Mouse (Mus musculus) midbrain, embryonic 16.5 days (tissue): ENCODE data around the gene Caprin2. TPM values are rescaled to one million over a fixed set of nuclear protein-coding genes. Genes with fewer than 3 reads are reported as not detected.

Experiments used
- ATAC-seq: fragments of 200-750 bp; cut with Nextera tagmentation; 2 replicates; pipeline ENCODE4 v1.8.0; 2017; ENCODE audit warnings: moderate TSS enrichment
- H3K27ac ChIP-seq: fragments of 300-500 bp; sonication (generic); 2 replicates; pipeline ENCODE4 v1.5.1; 2014; ENCODE audit warnings: mild to moderate bottlenecking, low read length, mixed read lengths
- H3K27me3 ChIP-seq: fragments of 300-500 bp; sonication (generic); 2 replicates; pipeline ENCODE4 v1.6.1; 2014; ENCODE audit warnings: low read depth, low read length, mixed read lengths; ENCODE audit not compliant: control insufficient read depth, insufficient read depth
- H3K36me3 ChIP-seq: fragments of 300-500 bp; sonication (generic); 2 replicates; pipeline ENCODE4 v1.6.1; 2014; ENCODE audit warnings: mild to moderate bottlenecking, low read length, moderate library complexity, mixed read lengths; ENCODE audit not compliant: control insufficient read depth, insufficient read depth
- H3K4me1 ChIP-seq: fragments of 300-500 bp; sonication (generic); 2 replicates; pipeline ENCODE4 v1.6.1; 2014; ENCODE audit warnings: mild to moderate bottlenecking, low read length, mixed read lengths; ENCODE audit not compliant: control insufficient read depth, insufficient read depth
- H3K4me2 ChIP-seq: fragments of 300-500 bp; sonication (generic); 2 replicates; pipeline ENCODE4 v1.6.1; 2014; ENCODE audit warnings: mild to moderate bottlenecking, low read length, mixed read lengths
- H3K4me3 ChIP-seq: fragments of 300-500 bp; sonication (generic); 2 replicates; pipeline ENCODE4 v1.5.1; 2014; ENCODE audit warnings: low read depth, mild to moderate bottlenecking, low read length, moderate library complexity, mixed read lengths
- H3K9ac ChIP-seq: fragments of 300-500 bp; sonication (generic); 2 replicates; pipeline ENCODE4 v1.6.1; 2014; ENCODE audit warnings: low read depth, low read length, mixed read lengths
- H3K9me3 ChIP-seq: fragments of 300-500 bp; sonication (generic); replicated peaks from 2 replicates; pipeline ENCODE4 v1.6.1; 2014; ENCODE audit warnings: mild to moderate bottlenecking, low read length, mixed read lengths; ENCODE audit not compliant: control insufficient read depth, poor library complexity, severe bottlenecking
- WGBS: fragments of 180-500 bp; shearing (Covaris S2); extraction: QIAGEN DNeasy Blood & Tissue Kit; methylation state at CpG from one replicate; pipeline ENCODE4 v1.1.7; 2014; 5-methylcytosine and 5-hydroxymethylcytosine counted together
- polyA plus RNA-seq: library from polyadenylated mRNA; unstranded; fragments of >200 nt; fragmentation: Nextera tagmentation; extraction: Ambion mirVana; gene quantifications from 2 replicates; pipeline ENCODE4 v1.2.1, GENCODE M21; 2015

The Caprin2 gene
- polyA plus RNA-seq, 1 experiment from 2014 or later: 9.3 TPM

DNA sequence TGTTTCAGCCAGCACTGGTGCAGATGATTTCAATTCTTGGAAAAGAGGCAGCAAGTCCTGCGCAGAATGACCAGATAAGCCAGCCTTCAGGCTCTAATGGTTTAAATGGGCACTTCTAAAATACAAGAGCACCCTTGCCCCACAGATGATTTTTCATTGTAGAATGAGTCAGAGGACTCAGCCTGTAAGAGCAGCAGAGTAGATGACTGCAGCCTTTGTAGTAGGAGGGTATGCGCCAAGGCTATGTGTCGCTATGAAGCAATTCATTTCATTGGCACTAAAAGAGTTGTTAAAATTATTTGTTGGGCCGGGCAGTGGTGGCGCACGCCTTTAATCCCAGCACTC is 442 bp upstream of the Caprin2 start:
- peak overlapping the region; percentile 83 for H3K4me3 ChIP-seq
- H3K27me3 ChIP-seq: no peaks in the 10 kb centered on the region
- H3K9me3 ChIP-seq: no peaks in the 10 kb centered on the region
- H3K4me2 ChIP-seq: peak overlapping the region; percentile 95
- peak overlapping the region; percentile 85 for H3K27ac ChIP-seq
- H3K36me3 ChIP-seq: no peaks in the 10 kb centered on the region
- peaks cover 9% of the 10 kb centered on the region for H3K4me1 ChIP-seq
- peak; percentile 57; the same call in 1 of the 2 replicates for ATAC-seq
- WGBS: 56% methylated on average over 6 of the region's 6 CpGs
- peak overlapping the region; percentile 84 for H3K9ac ChIP-seq

DNA sequence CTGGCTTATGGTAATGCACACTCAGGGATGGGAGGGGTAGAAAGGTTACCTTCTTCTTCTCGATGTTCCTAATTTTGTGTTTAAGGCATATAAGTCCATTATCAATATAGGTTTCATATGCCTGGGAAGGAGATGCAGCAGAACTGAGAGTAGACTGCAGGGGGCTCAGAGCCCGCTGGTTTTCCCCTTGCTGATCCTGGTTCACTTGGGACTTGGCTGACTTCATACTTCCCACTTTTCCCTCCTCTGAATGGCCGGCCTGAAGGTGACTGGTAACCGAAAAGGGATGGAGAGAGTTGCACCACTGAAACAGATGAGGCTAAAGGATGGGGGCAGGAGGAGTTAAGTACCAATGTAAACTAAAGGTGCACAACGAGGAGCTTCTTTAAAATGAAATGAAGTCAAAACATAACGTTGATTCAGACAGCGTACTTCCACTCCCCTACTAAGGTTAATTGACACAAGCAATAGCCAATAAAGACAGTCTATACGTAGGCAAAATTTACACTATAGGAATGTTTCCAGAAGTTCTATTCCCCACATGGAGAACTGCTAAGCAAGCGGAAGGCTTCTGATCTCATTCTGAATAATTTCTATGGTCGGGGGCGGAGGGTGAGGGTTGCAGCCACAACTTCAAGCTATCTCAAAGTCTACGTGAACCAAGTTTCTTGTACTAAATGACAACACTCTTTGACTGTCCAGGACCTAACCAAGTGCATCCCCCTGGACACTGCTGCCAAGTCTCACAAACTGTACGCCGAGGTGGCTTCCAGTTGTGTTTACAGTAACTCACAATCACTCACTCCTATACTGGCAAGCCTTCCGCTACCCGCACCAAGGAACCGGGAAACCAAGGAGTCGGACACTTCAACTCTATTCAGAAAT is 907 bp downstream of the Caprin2 start:
- 14% methylated on average over 18 of the region's 18 CpGs for WGBS
- H3K4me1 ChIP-seq: peaks cover 9% of the 10 kb centered on the region
- no peaks in the 10 kb centered on the region for H3K36me3 ChIP-seq
- no peaks in the 10 kb centered on the region for H3K27me3 ChIP-seq
- ATAC-seq: no peak
- H3K4me3 ChIP-seq: peak overlapping the region; percentile 83
- H3K4me2 ChIP-seq: peak overlapping the region; percentile 95
- peak overlapping the region; percentile 85; the same call in 1 of the 2 replicates for H3K27ac ChIP-seq
- H3K9me3 ChIP-seq: no peaks in the 10 kb centered on the region
- peak overlapping the region; percentile 84 for H3K9ac ChIP-seq

DNA sequence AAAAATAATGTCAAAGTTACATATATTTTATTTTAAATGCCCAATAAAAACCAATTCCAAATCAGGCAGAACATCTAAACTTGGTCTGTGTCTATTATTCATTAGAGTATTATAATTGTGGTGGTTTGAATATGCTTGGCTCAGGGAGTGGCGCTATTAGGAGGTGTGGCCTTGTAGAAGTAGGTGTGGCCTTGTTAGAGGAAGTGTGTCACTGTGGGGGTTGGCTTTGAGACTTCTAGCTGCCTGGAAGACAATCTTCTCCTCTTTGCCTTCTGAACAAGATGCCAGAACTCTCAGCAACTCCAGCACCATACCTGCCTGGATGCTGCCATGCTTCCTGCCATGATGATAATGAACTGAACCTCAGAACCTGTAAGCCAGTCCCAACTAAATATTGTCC is 22.1 kb downstream of the Caprin2 start:
- Histone ChIP-seq H3K4me1 (no peaks in the 10 kb centered on the region), H3K9me3 (no peaks in the 10 kb centered on the region), H3K4me3 (no peak overlapping the region), H3K27me3 (no peaks in the 10 kb centered on the region), H3K4me2 (no peak overlapping the region), H3K27ac (no peak overlapping the region), H3K9ac (no peak overlapping the region), H3K36me3 (0 out of 2 replicates have a peak, but pooled peaks cover 3% of the 10 kb centered on the region)
- no peak for ATAC-seq
- WGBS: 93% methylated on average over 1 of the region's 1 CpGs

DNA sequence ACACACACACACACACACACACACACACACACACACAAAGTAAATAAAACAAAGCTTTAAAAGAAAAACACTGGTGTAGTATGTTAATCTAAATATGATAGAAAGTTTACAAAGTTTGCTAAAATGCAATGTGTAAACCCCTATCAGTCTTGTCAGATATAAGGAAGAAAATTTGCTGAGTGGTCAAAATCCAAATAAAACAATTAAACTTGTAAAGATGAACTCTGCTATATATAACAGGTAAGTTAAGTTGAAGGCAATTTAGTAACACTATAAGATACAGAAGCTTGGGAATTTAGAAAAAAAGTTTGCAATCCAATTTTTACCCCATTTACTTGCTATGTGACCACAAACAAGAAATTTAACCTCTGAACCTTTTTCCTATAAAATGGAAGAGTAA is 50.4 kb downstream of the Caprin2 start:
- H3K9ac ChIP-seq: no peak overlapping the region
- no peak for ATAC-seq
- no peak overlapping the region for H3K4me3 ChIP-seq
- no peaks in the 10 kb centered on the region for H3K4me1 ChIP-seq
- H3K9me3 ChIP-seq: no peaks in the 10 kb centered on the region
- no peak overlapping the region for H3K4me2 ChIP-seq
- no peak overlapping the region for H3K27ac ChIP-seq
- no peaks in the 10 kb centered on the region for H3K27me3 ChIP-seq
- H3K36me3 ChIP-seq: peaks cover 4% of the 10 kb centered on the region; the same call in 1 of the 2 replicates

DNA sequence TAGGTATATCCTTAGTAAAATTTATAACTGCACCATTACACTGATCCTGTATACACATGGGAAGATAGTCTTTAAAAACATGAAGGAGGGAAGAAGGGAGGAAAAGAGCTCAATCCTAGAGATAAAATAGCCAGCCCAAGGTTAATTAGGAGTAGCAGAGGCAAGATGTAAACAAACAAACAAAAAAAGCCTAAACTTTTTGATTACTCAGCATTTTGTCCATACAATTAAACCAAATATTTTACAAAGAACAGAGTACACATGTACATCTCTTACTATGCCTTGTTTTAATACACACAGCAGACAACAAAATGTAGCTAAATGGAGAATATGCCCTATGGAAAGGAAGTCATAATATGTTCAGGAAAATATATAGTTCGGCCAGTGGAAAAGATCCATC is 54.3 kb downstream of the Caprin2 start:
- Histone ChIP-seq H3K4me2 (no peak overlapping the region), H3K36me3 (peaks cover 4% of the 10 kb centered on the region; the same call in 1 of the 2 replicates), H3K4me1 (no peaks in the 10 kb centered on the region), H3K27ac (no peak overlapping the region), H3K4me3 (no peak overlapping the region), H3K9ac (no peak overlapping the region), H3K9me3 (no peaks in the 10 kb centered on the region), H3K27me3 (no peaks in the 10 kb centered on the region)
- ATAC-seq: no peak
- WGBS: 98% methylated on average over 1 of the region's 1 CpGs

DNA sequence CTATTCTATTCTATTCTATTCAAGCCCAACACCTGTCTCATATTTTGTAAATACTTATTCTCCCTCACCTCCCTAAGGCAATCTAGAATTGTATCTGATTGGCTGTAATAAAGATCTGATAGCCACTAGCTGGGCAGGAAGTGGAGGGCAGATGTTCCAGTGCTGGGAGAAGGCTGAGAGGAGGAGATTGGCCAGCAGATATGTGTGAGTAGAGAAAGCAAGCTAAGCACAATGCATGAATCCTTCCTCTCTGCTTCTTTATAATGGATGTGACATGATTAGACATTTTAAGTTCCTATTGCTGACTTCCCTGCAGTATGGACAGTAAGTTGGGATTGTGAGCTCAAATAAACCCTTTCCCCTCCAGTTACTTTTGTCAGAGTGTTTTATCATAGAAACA is 57.6 kb downstream of the Caprin2 start:
- no peak overlapping the region for H3K4me2 ChIP-seq
- no peak for ATAC-seq
- H3K4me1 ChIP-seq: no peaks in the 10 kb centered on the region
- H3K9ac ChIP-seq: no peak overlapping the region
- no peaks in the 10 kb centered on the region for H3K27me3 ChIP-seq
- peaks cover 4% of the 10 kb centered on the region; the same call in 1 of the 2 replicates for H3K36me3 ChIP-seq
- no peak overlapping the region for H3K4me3 ChIP-seq
- no peak overlapping the region for H3K27ac ChIP-seq
- H3K9me3 ChIP-seq: no peaks in the 10 kb centered on the region

DNA sequence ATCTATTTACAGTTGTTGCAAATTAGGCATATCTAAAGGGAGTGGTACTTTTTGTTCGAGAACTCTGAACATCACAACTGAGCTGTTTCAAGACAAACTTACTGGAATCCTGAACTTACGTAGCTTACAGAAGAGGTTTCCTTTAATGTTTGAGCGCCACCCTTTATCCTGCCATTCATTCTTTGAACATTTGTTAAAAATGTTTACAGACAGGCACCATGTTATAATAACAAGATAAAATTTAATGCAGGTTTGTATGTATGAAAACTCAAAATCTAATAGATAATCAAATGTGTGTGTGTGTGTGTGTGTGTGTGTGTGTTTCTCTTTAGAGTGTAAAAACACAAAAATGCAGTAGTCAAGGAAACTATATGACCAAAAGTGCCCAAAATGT is 64.3 kb downstream of the Caprin2 start:
- peak overlapping the region; percentile 59 for H3K4me2 ChIP-seq
- peaks cover 14% of the 10 kb centered on the region for H3K4me1 ChIP-seq
- H3K9ac ChIP-seq: peak overlapping the region; percentile 75; the same call in 1 of the 2 replicates
- no peak overlapping the region; the same call in 1 of the 2 replicates for H3K27ac ChIP-seq
- 32% methylated on average over 3 of the region's 3 CpGs for whole genome bisulfite sequencing
- H3K9me3 ChIP-seq: no peaks in the 10 kb centered on the region
- no peaks in the 10 kb centered on the region for H3K36me3 ChIP-seq
- H3K27me3 ChIP-seq: no peaks in the 10 kb centered on the region
- ATAC-seq: 0 out of 2 replicates have a peak, but pooled peaks have one; percentile 1
- peak overlapping the region; percentile 87 for H3K4me3 ChIP-seq

DNA sequence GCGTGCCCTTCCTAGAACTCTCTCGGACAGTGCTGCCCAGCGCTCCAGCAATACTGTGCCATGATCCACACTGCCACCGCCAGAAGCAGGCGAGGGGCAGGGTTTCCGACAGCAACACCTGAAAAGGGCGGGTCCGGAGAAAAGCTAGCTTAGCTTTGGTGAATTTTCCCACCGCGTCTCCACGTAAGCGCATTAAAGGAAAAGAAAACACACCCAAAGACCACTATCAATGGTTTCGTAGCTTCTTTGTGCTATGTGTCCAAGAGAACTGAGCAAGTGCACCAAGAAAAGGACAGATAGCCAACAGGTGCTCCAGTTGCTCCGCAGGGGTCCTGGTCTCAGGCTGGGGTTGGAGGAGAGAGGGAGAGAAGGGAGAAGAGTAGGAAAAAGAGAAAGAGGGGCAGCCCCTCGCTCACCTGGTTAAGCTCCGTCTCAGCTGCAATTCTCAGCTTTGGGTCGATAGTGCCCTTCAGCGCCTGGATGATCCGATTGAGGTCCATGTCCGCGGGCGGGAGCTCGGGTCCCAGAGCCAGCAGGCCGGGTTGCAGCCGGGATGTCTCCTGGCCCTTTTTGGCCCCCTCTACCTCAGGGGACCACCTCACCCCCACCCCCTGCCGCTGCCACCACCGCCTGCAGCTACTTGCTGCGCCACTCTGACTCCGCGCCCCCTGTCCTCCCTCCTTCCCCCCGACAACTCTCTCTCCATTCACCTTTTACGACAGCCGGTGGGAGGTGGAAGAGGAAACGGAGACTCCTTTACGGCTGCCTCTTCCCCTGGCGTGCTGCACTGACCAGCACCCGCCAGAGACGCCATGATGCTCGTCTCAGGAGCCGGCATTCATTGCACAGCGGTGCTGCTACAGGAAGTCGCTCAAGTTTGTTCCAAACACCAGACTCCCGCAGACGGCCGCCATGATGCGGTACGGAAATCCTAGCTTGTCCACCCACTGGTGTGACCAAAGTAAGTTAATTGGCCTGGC is 65.0 kb downstream of the Caprin2 start, which contains the start of gene Ipo8:
Ipo8 (minus strand) TSS at position 720 of the 980 bp plus-strand sequence.
- under 1% methylated on average over 47 of the region's 47 CpGs for WGBS
- Histone ChIP-seq H3K27me3 (no peaks in the 10 kb centered on the region), H3K4me2 (peak within 1 kb of the TSS; percentile 96), H3K9me3 (no peaks in the 10 kb centered on the region), H3K9ac (peak within 1 kb of the TSS; percentile 75), H3K36me3 (no peaks in the 10 kb centered on the region), H3K4me3 (peak within 1 kb of the TSS; percentile 87), H3K27ac (peak within 1 kb of the TSS; percentile 66), H3K4me1 (peaks cover 14% of the 10 kb centered on the region)
- peak; percentile 100 for ATAC-seq
